Mouse (Mus musculus) hindbrain, embryonic 14.5 days (tissue): ENCODE data around the gene Qpctl. TPM values are rescaled to one million over a fixed set of nuclear protein-coding genes. Genes with fewer than 3 reads are reported as not detected.

Experiments
- ATAC-seq: fragments of 200-750 bp; cut with Nextera tagmentation; 2 replicates; pipeline ENCODE4 v1.8.0; 2017; ENCODE audit warnings: moderate number of reproducible peaks, mild to moderate bottlenecking, moderate TSS enrichment, moderate library complexity; ENCODE audit not compliant: low FRiP score
- DNase-seq: peaks from one replicate; pipeline ENCODE4 v3.0.0-alpha.2; 2015; ENCODE audit warnings: low spot score
- H3K27ac ChIP-seq: fragments of 300-500 bp; sonication (generic); 2 replicates; pipeline ENCODE4 v1.5.1; 2014; ENCODE audit warnings: mild to moderate bottlenecking, moderate library complexity
- H3K27me3 ChIP-seq: fragments of 300-500 bp; sonication (generic); 2 replicates; pipeline ENCODE4 v1.6.1; 2014; ENCODE audit warnings: mild to moderate bottlenecking, low read length, mixed read lengths; ENCODE audit not compliant: control insufficient read depth, insufficient read depth
- H3K36me3 ChIP-seq: fragments of 300-500 bp; sonication (generic); replicated peaks from 2 replicates; pipeline ENCODE4 v1.6.1; 2014; ENCODE audit not compliant: control insufficient read depth, insufficient read depth
- H3K4me1 ChIP-seq: fragments of 300-500 bp; sonication (generic); replicated peaks from 2 replicates; pipeline ENCODE4 v1.6.1; 2014; ENCODE audit warnings: antibody characterized with exemption, low read length, mixed read lengths; ENCODE audit not compliant: control insufficient read depth, insufficient read depth
- H3K4me2 ChIP-seq: fragments of 300-500 bp; sonication (generic); replicated peaks from 2 replicates; pipeline ENCODE4 v1.6.1; 2014; ENCODE audit warnings: mild to moderate bottlenecking, moderate library complexity
- H3K4me3 ChIP-seq: fragments of 300-500 bp; sonication (generic); replicated peaks from 2 replicates; pipeline ENCODE4 v1.5.1; 2014; ENCODE audit warnings: mild to moderate bottlenecking, low read length
- H3K9ac ChIP-seq: fragments of 300-500 bp; sonication (generic); 2 replicates; pipeline ENCODE4 v1.6.1; 2014
- H3K9me3 ChIP-seq: fragments of 300-500 bp; sonication (generic); 2 replicates; pipeline ENCODE4 v1.6.1; 2016; ENCODE audit warnings: low read length; ENCODE audit not compliant: control insufficient read depth
- WGBS: fragments of 180-500 bp; shearing (Covaris S2); extraction: QIAGEN DNeasy Blood & Tissue Kit; methylation state at CpG from one replicate; pipeline ENCODE4 v1.1.7; 2014; 5-methylcytosine and 5-hydroxymethylcytosine counted together
- polyA plus RNA-seq: library from polyadenylated mRNA; unstranded; fragments of >200 nt; fragmentation: Nextera tagmentation; extraction: Ambion mirVana; gene quantifications from 2 replicates; pipeline ENCODE4 v1.2.1, GENCODE M21; 2014

Gene Qpctl
- polyA plus RNA-seq, 1 experiment from 2014 or later: 19.1 TPM

- Histone ChIP-seq H3K27me3 (no peaks in the 10 kb centered on the region), H3K9me3 (no peaks in the 10 kb centered on the region), H3K27ac (no peak overlapping the region), H3K36me3 (peaks cover 73% of the 10 kb centered on the region), H3K4me3 (no peak overlapping the region), H3K4me1 (0 out of 2 replicates have a peak, but pooled peaks cover 4% of the 10 kb centered on the region), H3K4me2 (no peak overlapping the region), H3K9ac (no peak overlapping the region)
- ATAC-seq (no peak), DNase-seq (no peak)
- 94% methylated on average over 38 of the region's 38 CpGs for WGBS
Observed at GRCm38 (mm10) chr7:19136673-19137334, 12.3 kb downstream of the Qpctl start.

DNA sequence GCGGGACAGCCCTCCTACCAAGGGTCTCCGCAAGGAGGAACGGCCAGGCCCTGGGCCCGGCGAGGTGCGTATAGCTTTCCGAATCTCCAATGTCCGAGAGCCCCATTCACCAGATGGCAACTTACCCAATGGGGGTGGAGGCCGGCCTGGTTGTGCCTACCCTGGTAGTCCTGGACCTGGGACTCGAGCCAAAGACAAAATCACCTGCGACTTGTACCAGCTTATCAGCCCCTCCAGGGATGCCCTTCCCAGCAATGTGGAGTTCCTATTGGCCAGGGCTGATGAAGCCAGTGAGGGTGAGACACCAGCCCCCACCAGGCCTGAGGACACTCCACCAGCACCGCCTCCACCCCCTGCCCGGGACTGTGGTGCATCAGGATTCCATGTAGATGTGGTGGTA lies 12.9 kb downstream of the Qpctl start:
- Histone ChIP-seq H3K9ac (no peak overlapping the region), H3K4me1 (0 out of 2 replicates have a peak, but pooled peaks cover 4% of the 10 kb centered on the region), H3K4me3 (no peak overlapping the region), H3K27ac (no peak overlapping the region), H3K4me2 (no peak overlapping the region), H3K36me3 (peaks cover 67% of the 10 kb centered on the region), H3K9me3 (no peaks in the 10 kb centered on the region), H3K27me3 (no peaks in the 10 kb centered on the region)
- 97% methylated on average over 13 of the region's 13 CpGs for WGBS
- DNase-seq: no peak
- ATAC-seq: no peak

- peak overlapping the region; percentile 35 for H3K4me3 ChIP-seq
- H3K9ac ChIP-seq: peak overlapping the region; percentile 53
- H3K27me3 ChIP-seq: no peaks in the 10 kb centered on the region
- peak; percentile 98 for ATAC-seq
- peaks cover 19% of the 10 kb centered on the region for H3K36me3 ChIP-seq
- DNase-seq: peak; percentile 95
- peak overlapping the region; percentile 59 for H3K4me2 ChIP-seq
- H3K9me3 ChIP-seq: no peaks in the 10 kb centered on the region
- H3K27ac ChIP-seq: peak overlapping the region; percentile 88
- H3K4me1 ChIP-seq: peaks cover 12% of the 10 kb centered on the region; the same call in 1 of the 2 replicates
- WGBS: under 1% methylated on average over 39 of the region's 39 CpGs
Observed at GRCm38 (mm10) chr7:19131324-19131848, 17.7 kb downstream of the Qpctl start.

DNA sequence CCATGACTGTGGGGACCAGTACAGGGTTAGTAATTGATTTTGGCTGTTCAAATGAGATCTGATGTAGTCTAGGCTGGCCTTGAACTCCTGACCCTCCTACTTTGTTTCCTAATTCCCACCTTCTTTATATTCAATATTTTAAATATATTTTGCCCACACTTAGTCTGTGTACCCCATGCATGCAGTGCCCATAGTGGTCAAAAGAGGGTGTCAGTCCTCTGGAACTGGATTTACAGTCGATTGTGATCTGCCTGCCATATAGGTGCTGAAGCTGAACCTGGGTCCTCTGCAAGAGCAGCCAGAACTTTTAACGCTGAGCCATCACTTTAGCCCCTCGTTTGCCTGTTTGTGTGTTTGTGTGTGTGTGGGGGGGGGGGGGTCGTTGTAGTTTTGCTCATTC lies 18.4 kb downstream of the Qpctl start:
- Histone ChIP-seq H3K36me3 (peaks cover 12% of the 10 kb centered on the region), H3K9me3 (no peaks in the 10 kb centered on the region), H3K4me1 (peaks cover 12% of the 10 kb centered on the region; the same call in 1 of the 2 replicates), H3K27me3 (no peaks in the 10 kb centered on the region), H3K27ac (peak overlapping the region; percentile 88), H3K9ac (peak overlapping the region; percentile 50), H3K4me3 (peak overlapping the region; percentile 35), H3K4me2 (peak overlapping the region; percentile 59)
- DNase-seq (no peak), ATAC-seq (no peak)
- 32% methylated on average over 4 of the region's 4 CpGs for WGBS

DNA sequence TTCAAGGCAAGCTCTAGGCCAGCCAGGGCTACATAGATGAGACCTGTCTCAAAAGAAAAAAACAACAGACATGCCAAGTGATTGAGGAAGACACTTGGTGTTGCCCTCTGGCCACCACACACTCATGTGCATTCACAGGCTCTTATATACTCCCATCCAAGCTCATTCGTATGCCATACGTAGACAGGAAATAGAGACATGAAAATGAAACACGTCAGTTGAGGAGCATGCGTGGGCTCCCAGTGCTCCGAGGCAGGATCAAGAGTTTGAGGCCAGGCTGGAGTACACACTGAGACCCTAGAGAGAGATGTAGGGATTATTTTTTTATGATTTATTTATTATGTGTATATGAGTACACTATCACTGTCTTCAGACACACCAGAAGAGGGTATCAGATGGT lies 19.7 kb downstream of the Qpctl start:
- H3K9ac ChIP-seq: no peak overlapping the region
- H3K4me2 ChIP-seq: no peak overlapping the region
- DNase-seq (no peak), ATAC-seq (no peak)
- no peak overlapping the region for H3K27ac ChIP-seq
- no peak overlapping the region for H3K4me3 ChIP-seq
- H3K4me1 ChIP-seq: peaks cover 12% of the 10 kb centered on the region; the same call in 1 of the 2 replicates
- H3K27me3 ChIP-seq: no peaks in the 10 kb centered on the region
- 97% methylated on average over 5 of the region's 5 CpGs for WGBS
- H3K9me3 ChIP-seq: no peaks in the 10 kb centered on the region
- H3K36me3 ChIP-seq: peaks cover 1% of the 10 kb centered on the region; the same call in 1 of the 2 replicates

DNA sequence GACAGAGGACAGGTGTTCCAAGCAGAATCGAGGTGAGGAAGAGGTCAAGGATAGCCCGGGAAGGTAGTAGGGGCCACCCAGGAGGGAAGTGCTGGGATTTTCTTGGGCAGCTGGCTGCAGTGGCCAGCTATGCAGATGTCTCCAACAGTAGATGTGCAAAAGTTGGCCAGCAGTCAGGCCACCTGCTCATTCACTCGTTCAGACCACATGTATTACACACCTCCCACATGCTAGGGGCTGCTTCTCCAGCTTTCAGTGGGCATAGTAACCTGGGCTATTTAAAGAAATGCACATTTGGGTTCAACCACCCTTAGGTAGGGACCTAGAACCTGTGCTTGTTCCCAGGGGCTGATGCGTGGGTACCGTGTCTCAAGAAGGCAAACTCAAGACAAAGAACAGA lies 21.3 kb downstream of the Qpctl start:
- Histone ChIP-seq H3K36me3 (no peaks in the 10 kb centered on the region; the same call in 1 of the 2 replicates), H3K4me1 (peaks cover 12% of the 10 kb centered on the region; the same call in 1 of the 2 replicates), H3K4me2 (no peak overlapping the region), H3K9me3 (no peaks in the 10 kb centered on the region), H3K4me3 (no peak overlapping the region), H3K9ac (no peak overlapping the region), H3K27me3 (no peaks in the 10 kb centered on the region), H3K27ac (no peak overlapping the region)
- DNase-seq: no peak
- no peak for ATAC-seq
- 95% methylated on average over 5 of the region's 5 CpGs for WGBS

DNA sequence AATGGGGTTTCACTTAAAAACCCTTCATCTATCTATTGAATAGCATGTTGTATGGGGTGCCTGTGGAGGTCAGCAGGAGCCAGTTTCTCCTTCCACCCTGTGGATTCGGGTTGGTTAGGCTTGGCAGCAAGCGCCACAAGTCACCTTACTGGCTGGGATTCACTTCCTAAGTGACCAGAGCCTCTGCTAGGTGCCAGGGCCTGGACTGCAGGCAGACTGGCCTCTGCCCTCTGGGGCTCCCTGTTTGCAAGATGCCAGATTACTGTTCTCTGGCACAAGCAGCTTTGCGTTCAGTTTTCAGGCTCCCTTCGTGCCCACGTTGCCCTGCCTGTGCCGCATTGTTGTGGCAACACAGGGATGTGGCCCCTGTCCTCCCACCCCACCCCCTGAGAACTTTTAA lies 24.4 kb downstream of the Qpctl start:
- Histone ChIP-seq H3K27me3 (no peaks in the 10 kb centered on the region), H3K36me3 (no peaks in the 10 kb centered on the region; the same call in 1 of the 2 replicates), H3K9ac (0 out of 2 replicates have a peak overlapping the region, but pooled peaks have one; percentile 11), H3K27ac (no peak overlapping the region), H3K4me2 (no peak overlapping the region), H3K9me3 (no peaks in the 10 kb centered on the region), H3K4me3 (no peak overlapping the region), H3K4me1 (peaks cover 11% of the 10 kb centered on the region)
- 94% methylated on average over 6 of the region's 6 CpGs for WGBS
- ATAC-seq: no peak
- DNase-seq: no peak

DNA sequence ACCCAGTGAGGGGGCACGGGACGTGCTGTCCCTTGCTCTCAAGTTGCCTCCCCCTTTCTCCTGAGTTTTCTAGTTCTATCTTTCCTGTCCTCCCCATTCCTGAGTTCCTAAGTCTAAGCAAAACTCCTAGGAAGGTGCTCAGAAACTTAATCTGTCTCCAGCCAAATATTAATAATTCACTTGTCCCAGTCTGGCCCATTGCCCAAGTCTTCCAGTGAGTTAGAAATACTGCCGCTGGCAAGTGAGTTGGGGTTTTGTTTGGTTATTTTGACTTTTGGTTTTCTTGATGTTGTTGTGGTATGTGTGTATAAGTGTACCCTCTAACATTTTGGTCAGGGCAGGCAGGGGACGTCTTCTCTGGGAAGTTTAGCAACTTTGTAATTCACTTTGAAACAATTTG lies 27.4 kb downstream of the Qpctl start:
- no peak overlapping the region for H3K4me2 ChIP-seq
- H3K27ac ChIP-seq: no peak overlapping the region
- no peaks in the 10 kb centered on the region for H3K9me3 ChIP-seq
- 93% methylated on average over 4 of the region's 4 CpGs for WGBS
- ATAC-seq (no peak), DNase-seq (no peak)
- H3K36me3 ChIP-seq: no peaks in the 10 kb centered on the region
- no peak overlapping the region for H3K9ac ChIP-seq
- H3K4me3 ChIP-seq: no peak overlapping the region
- no peaks in the 10 kb centered on the region for H3K27me3 ChIP-seq
- peaks cover 11% of the 10 kb centered on the region for H3K4me1 ChIP-seq

DNA sequence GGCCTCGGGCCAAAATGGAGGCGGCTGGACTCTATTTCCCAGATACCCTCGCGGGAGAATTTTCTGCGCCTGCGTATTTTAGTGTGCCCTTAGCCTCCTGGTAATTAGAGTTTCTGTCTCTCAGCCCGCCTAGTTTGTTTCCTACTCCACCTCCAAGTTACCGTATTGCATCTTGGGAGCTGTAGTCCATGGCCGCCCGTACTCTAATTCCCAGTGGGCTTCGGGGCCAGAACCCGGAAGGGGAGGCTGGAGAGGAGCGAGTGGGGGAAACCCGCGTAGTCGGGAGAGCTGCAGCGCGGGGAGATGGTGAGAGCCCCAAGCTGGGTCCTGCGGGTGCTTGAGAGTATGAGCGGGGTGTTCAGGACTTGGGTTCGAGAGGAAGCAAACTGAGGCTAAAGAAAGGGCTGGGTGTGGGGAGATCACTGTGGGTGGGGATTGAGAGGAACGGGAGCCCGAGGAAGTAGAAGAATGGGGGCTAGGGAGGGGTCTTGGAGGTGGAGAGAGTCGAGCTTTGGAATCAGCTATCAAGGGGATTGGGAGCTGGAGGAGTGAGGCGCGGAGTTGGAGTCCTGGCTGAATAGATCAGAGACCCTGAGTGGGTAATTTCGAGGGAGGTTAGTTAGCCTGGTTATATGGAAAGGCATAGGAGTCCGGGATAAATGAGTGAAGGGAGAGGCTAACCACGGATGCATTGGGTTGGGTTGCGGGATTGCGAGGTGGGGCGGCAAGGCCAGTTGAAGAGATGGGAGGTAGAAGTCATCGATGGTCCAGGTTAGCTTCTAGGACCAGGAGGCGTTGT lies 29.3 kb downstream of the Qpctl start, which contains the start of gene Fbxo46:
TSS of gene Fbxo46 (plus strand) at position 229 of the 799 bp plus-strand sequence.
- peak within 1 kb of the TSS; percentile 84 for H3K4me2 ChIP-seq
- peak within 1 kb of the TSS; percentile 49; the same call in 1 of the 2 replicates for H3K27ac ChIP-seq
- H3K9me3 ChIP-seq: 0 out of 2 replicates have a peak, but pooled peaks cover 3% of the 10 kb centered on the region
- H3K4me1 ChIP-seq: peaks cover 11% of the 10 kb centered on the region
- H3K27me3 ChIP-seq: no peaks in the 10 kb centered on the region
- peak; percentile 98 for DNase-seq
- no peaks in the 10 kb centered on the region for H3K36me3 ChIP-seq
- H3K9ac ChIP-seq: peak within 1 kb of the TSS; percentile 70
- WGBS: 3% methylated on average over 34 of the region's 34 CpGs
- peak; percentile 94 for ATAC-seq
- peak within 1 kb of the TSS; percentile 63 for H3K4me3 ChIP-seq
